Mouse (Mus musculus) spleen, adult 2 months (tissue): ENCODE measurements around the gene Ep300.

Experiments
- CTCF ChIP-seq: fragments of 200-500 bp; IDR thresholded peaks from 2 replicates; pipeline ENCODE4 v1.5.1; 2011; ENCODE audit warnings: mild to moderate bottlenecking, inconsistent platforms; ENCODE audit not compliant: insufficient read depth, insufficient read length, insufficient replicate concordance; ENCODE audit errors: extremely low read depth
- POLR2A ChIP-seq: fragments of 200-500 bp; IDR thresholded peaks from 2 replicates; pipeline ENCODE4 v1.6.1; 2011; ENCODE audit warnings: low read depth, low read length, inconsistent platforms

DNA sequence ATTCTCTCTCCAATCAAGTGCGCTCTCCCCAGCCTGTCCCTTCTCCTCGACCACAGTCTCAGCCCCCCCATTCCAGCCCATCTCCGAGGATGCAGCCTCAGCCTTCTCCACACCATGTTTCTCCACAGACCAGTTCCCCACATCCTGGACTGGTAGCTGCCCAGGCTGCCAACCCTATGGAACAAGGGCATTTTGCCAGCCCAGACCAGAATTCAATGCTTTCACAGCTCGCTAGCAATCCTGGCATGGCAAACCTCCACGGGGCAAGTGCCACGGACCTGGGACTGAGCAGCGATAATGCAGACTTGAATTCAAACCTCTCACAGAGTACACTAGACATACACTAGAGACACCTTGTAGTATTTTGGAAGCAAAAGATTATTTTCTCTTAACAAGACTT is 65.5 kb downstream of the Ep300 start:
- TF ChIP-seq POLR2A (no peak), CTCF (no peak)
